Mouse (Mus musculus) limb, embryonic 14.5 days (tissue): Measurements from ENCODE around the gene Wdr46. TPM values are rescaled to one million over a fixed set of nuclear protein-coding genes. Genes with fewer than 3 reads are reported as not detected.
"Not testable (repeated sequence)": the region's sequence is repeated elsewhere in the genome, so short reads cannot be mapped to it uniquely, and the experiment has no call there.

Source experiments
- ATAC-seq: fragments of 200-750 bp; cut with Nextera tagmentation; 2 replicates; pipeline ENCODE4 v1.8.0; 2017; ENCODE audit warnings: low read depth, moderate number of reproducible peaks, moderate TSS enrichment; ENCODE audit not compliant: low FRiP score
- DNase-seq: peaks from one replicate; pipeline ENCODE4 v3.0.0-alpha.2; 2015; ENCODE audit warnings: low spot score
- H3K27ac ChIP-seq: fragments of 300-500 bp; sonication (generic); replicated peaks from 2 replicates; pipeline ENCODE4 v1.5.1; 2014; ENCODE audit warnings: low read depth, mild to moderate bottlenecking, low read length, moderate library complexity, mixed read lengths
- H3K27me3 ChIP-seq: fragments of 300-500 bp; sonication (generic); 2 replicates; pipeline ENCODE4 v1.6.1; 2014; ENCODE audit warnings: low read length, mixed read lengths; ENCODE audit not compliant: control insufficient read depth, insufficient read depth
- H3K36me3 ChIP-seq: fragments of 300-500 bp; sonication (generic); 2 replicates; pipeline ENCODE4 v1.6.1; 2014; ENCODE audit warnings: mild to moderate bottlenecking, low read length, moderate library complexity, mixed read lengths; ENCODE audit not compliant: control insufficient read depth, insufficient read depth
- H3K4me1 ChIP-seq: fragments of 300-500 bp; sonication (generic); 2 replicates; pipeline ENCODE4 v1.6.1; 2014; ENCODE audit warnings: antibody characterized with exemption, low read length, mixed read lengths; ENCODE audit not compliant: control insufficient read depth, insufficient read depth
- H3K4me2 ChIP-seq: fragments of 300-500 bp; sonication (generic); replicated peaks from 2 replicates; pipeline ENCODE4 v1.6.1; 2014; ENCODE audit warnings: low read depth, mild to moderate bottlenecking, low read length, moderate library complexity; ENCODE audit not compliant: severe bottlenecking
- H3K4me3 ChIP-seq: fragments of 300-500 bp; sonication (generic); replicated peaks from 2 replicates; pipeline ENCODE4 v1.5.1; 2014; ENCODE audit warnings: low read length
- H3K9ac ChIP-seq: fragments of 300-500 bp; sonication (generic); 2 replicates; pipeline ENCODE4 v1.6.1; 2014; ENCODE audit warnings: mild to moderate bottlenecking, low read depth, low read length, moderate library complexity; ENCODE audit not compliant: severe bottlenecking
- H3K9me3 ChIP-seq: fragments of 300-500 bp; sonication (generic); 2 replicates; pipeline ENCODE4 v1.6.1; 2016; ENCODE audit warnings: low read length; ENCODE audit not compliant: control insufficient read depth
- POLR2A ChIP-seq: fragments of 200-500 bp; IDR thresholded peaks from 2 replicates; pipeline ENCODE4 v1.8.0; 2012; ENCODE audit warnings: inconsistent platforms, mild to moderate bottlenecking, moderate library complexity, borderline replicate concordance; ENCODE audit not compliant: insufficient read depth, insufficient read length; ENCODE audit errors: extremely low read depth
- WGBS: fragments of 180-500 bp; shearing (Covaris S2); extraction: QIAGEN DNeasy Blood & Tissue Kit; methylation state at CpG from one replicate; pipeline ENCODE4 v1.1.7; 2014; 5-methylcytosine and 5-hydroxymethylcytosine counted together
- polyA plus RNA-seq, 2 experiments: library from polyadenylated mRNA; depleted of rRNA in 1 of 2; stranded (reverse) in 1 of 2; unstranded in 1 of 2; fragments of >200 nt; fragmentation: Nextera tagmentation in 1 of 2; extraction: Ambion mirVana in 1 of 2; gene quantifications; 2 replicates each; pipeline versions ENCODE4 v1.2.1 to v1.2.3; 2012 to 2014

The Wdr46 gene
- polyA plus RNA-seq, 2 experiments: 21.6 to 30.9 TPM

DNA sequence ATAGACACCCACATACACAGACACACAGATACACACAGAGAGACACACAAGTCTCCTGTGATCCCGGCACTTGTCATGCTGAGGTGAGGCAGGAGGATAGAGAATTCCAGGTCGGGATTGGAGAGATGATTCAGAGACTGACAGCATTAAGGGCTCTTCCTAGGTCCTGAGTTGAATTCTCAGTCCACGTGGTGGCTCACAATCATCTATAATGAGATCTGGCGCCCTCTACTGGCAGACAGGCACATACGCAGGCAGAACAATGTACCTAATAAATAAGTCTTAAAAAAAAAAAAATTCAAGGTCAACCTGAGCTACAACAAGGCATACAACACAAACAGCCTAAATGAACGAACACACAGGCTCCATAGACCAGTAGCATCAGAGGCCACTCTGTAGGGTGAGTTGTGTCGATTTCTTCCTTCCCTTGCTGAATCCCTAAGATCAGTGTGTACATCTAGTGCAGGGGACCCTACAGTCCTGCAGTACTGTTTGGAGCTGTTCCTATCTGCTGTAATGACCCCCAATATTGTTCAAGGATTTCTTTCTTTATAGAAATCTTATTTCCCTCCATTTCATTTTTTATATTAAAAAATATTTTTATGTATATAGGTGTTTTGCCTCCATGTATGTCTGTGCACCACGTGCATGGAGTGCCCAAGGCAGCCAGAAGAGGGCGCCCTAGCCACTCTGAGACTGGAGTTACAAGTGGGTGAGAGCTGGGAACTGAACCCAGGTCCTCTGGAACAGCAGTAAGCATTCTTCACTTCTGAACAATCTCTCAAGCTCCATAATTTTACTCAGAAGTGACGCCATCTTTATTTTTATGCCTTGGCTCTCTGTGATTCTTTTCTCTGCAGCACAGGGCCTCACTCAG, 51.6 kb downstream of the Wdr46 start:
- H3K27ac ChIP-seq: no peak overlapping the region
- H3K9me3 ChIP-seq: no peaks in the 10 kb centered on the region
- no peaks in the 10 kb centered on the region for H3K4me1 ChIP-seq
- DNase-seq: peak; percentile 75
- no peak for ATAC-seq
- H3K27me3 ChIP-seq: no peaks in the 10 kb centered on the region
- no peak for TF ChIP-seq POLR2A
- no peaks in the 10 kb centered on the region for H3K36me3 ChIP-seq
- H3K9ac ChIP-seq: no peak overlapping the region
- H3K4me3 ChIP-seq: no peak overlapping the region
- 31% methylated on average over 10 of the region's 10 CpGs for WGBS
- no peak overlapping the region for H3K4me2 ChIP-seq

DNA sequence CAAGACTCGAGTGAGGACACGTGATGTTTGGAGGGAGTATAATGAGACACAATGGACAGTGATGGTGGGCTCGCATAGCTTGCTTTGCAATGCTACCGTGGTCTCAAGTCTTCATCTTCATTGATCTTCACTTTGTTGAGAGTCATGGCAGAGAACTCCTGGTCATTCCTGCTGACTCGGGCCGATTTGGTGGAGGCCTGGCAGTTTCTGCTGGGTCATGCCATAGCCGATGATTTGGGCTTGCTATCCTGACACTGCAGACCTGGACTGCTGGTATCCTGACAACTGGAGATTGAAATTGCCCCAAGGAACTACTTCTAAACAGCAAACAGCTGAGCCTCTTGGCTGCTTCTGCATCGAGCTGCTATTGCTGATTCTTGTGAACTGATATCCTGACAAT, 54.5 kb downstream of the Wdr46 start:
- ATAC-seq: no peak
- no peaks in the 10 kb centered on the region for H3K36me3 ChIP-seq
- no peak overlapping the region for H3K4me3 ChIP-seq
- H3K4me2 ChIP-seq: no peak overlapping the region
- peaks cover 7% of the 10 kb centered on the region; the same call in 1 of the 2 replicates for H3K27me3 ChIP-seq
- no peaks in the 10 kb centered on the region for H3K4me1 ChIP-seq
- no peak for TF ChIP-seq POLR2A
- no peak for DNase-seq
- H3K27ac ChIP-seq: no peak overlapping the region
- H3K9ac ChIP-seq: no peak overlapping the region
- H3K9me3 ChIP-seq: no peaks in the 10 kb centered on the region
- WGBS: 83% methylated on average over 8 of the region's 8 CpGs

DNA sequence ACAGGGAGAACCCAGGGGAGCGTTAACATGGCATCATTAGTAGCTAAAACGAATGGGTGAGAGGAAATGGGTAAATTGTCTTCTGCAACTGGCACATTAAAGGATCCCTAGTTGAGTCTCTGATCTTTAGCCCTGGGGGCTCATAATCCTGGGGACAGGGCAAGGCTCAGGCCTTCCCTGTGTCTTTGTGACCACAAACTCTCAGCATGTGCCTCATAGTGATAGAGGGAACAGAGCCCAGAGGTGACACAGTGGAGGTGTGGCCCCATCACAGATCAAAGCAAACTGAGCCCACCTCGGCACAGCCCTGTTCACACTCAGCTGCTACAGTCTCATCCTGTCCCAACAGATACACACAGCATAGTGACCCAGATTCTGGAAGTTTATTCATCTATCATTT, 55.2 kb downstream of the Wdr46 start:
- Histone ChIP-seq H3K9ac (no peak overlapping the region), H3K4me3 (no peak overlapping the region), H3K4me1 (no peaks in the 10 kb centered on the region), H3K27ac (no peak overlapping the region), H3K9me3 (no peaks in the 10 kb centered on the region), H3K4me2 (no peak overlapping the region), H3K27me3 (peaks cover 14% of the 10 kb centered on the region; the same call in 1 of the 2 replicates), H3K36me3 (no peaks in the 10 kb centered on the region)
- no peak for DNase-seq
- no peak for TF ChIP-seq POLR2A
- WGBS: 20% methylated on average over 3 of the region's 3 CpGs
- ATAC-seq: no peak

DNA sequence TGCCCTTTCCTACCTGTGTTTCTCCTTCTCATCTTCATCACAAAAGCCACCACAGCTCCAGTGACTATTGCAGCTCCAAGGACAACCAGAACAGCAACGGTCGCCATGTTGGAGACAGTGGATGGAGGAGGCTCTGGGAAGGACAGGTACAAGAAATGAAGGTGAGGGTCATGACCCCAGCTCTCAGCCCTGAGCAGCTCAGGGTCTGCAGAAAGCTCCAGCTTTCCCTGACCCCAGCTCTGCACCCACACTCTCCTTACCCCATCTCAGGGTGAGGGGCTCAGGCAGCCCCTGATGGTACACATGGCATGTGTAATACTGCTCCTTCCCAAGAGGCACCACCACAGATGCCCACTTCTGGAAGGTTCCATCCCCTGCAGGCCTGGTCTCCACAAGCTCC, 56.6 kb downstream of the Wdr46 start:
- not testable (repeated sequence) for DNase-seq, H3K4me2 ChIP-seq, H3K9me3 ChIP-seq, H3K4me1 ChIP-seq, ATAC-seq, H3K9ac ChIP-seq, H3K36me3 ChIP-seq, H3K4me3 ChIP-seq, H3K27ac ChIP-seq
- 86% methylated on average over 2 of the region's 2 CpGs for WGBS
- H3K27me3 ChIP-seq: peaks cover 26% of the 10 kb centered on the region

DNA sequence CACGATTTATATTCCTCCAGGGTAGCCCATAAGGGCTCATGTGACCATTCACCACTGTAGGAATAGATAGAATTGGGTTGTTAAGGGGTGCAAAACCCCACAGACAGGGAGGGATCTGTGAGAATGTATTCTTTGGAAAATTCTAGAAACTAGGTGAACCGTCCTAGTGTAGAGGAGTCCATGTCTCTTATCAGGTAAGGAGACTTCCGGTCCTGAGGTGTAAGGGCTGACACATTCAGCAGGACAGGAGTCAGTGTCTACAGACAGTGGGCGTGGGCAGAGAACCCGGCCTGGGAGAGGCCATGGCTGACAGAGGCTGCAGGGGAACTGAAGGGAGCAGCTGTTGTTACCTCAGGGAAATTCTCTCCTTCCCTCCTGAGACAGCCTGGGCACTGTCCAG, 58.2 kb downstream of the Wdr46 start:
- H3K9me3 ChIP-seq, H3K36me3 ChIP-seq, ATAC-seq, H3K4me1 ChIP-seq, H3K4me2 ChIP-seq, H3K4me3 ChIP-seq, H3K27ac ChIP-seq, H3K9ac ChIP-seq, DNase-seq: not testable (repeated sequence)
- 55% methylated on average over 5 of the region's 5 CpGs for WGBS
- H3K27me3 ChIP-seq: peaks cover 28% of the 10 kb centered on the region

Other genes starting within 250 kb of the Wdr46 start
Only the 30 nearest of the 31 such genes appear.
- 42.7 and 56.3 TPM in 2 replicates for gene March2, start 222.0 kb upstream of the Wdr46 start, polyA plus RNA-seq (2012; rRNA removed)
- gene March2, start 222.0 kb upstream of the Wdr46 start, polyA plus RNA-seq (2014; fragmentation: Nextera tagmentation; extraction: Ambion mirVana): 56.2 and 58.1 TPM in 2 replicates
- gene Rab11b, start 180.1 kb upstream of the Wdr46 start, polyA plus RNA-seq (2012; rRNA removed): 312 and 394 TPM in 2 replicates
- 192 and 221 TPM in 2 replicates for gene Rab11b, start 180.1 kb upstream of the Wdr46 start, polyA plus RNA-seq (2014; fragmentation: Nextera tagmentation; extraction: Ambion mirVana)
- gene Angptl4, start 158.8 kb upstream of the Wdr46 start, polyA plus RNA-seq (2012; rRNA removed): 29.7 and 32.6 TPM in 2 replicates
- gene Angptl4, start 158.8 kb upstream of the Wdr46 start, polyA plus RNA-seq (2014; fragmentation: Nextera tagmentation; extraction: Ambion mirVana): 44.2 and 61.1 TPM in 2 replicates
- gene Kank3, start 130.1 kb upstream of the Wdr46 start, polyA plus RNA-seq (2012; rRNA removed): 45.3 and 52.3 TPM in 2 replicates
- 31.1 and 32.1 TPM in 2 replicates for gene Kank3, start 130.1 kb upstream of the Wdr46 start, polyA plus RNA-seq (2014; fragmentation: Nextera tagmentation; extraction: Ambion mirVana)
- 1,470 and 1,488 TPM in 2 replicates for gene Rps28, start 116.1 kb upstream of the Wdr46 start, polyA plus RNA-seq (2012; rRNA removed)
- 1,253 and 1,319 TPM in 2 replicates for gene Rps28, start 116.1 kb upstream of the Wdr46 start, polyA plus RNA-seq (2014; fragmentation: Nextera tagmentation; extraction: Ambion mirVana)
- 302 and 363 TPM in 2 replicates for gene Ndufa7, start 116.1 kb upstream of the Wdr46 start, polyA plus RNA-seq (2012; rRNA removed)
- gene Ndufa7, start 116.1 kb upstream of the Wdr46 start, polyA plus RNA-seq (2014; fragmentation: Nextera tagmentation; extraction: Ambion mirVana): 505 and 530 TPM in 2 replicates
- gene Cd320, start 97.6 kb upstream of the Wdr46 start, polyA plus RNA-seq (2012; rRNA removed): 42.9 and 45.9 TPM in 2 replicates
- 57.9 and 59.4 TPM in 2 replicates for gene Cd320, start 97.6 kb upstream of the Wdr46 start, polyA plus RNA-seq (2014; fragmentation: Nextera tagmentation; extraction: Ambion mirVana)
- gene Gm7029, start 66.8 kb upstream of the Wdr46 start, polyA plus RNA-seq (2012; rRNA removed): not detected in 2 replicates
- gene Gm7029, start 66.8 kb upstream of the Wdr46 start, polyA plus RNA-seq (2014; fragmentation: Nextera tagmentation; extraction: Ambion mirVana): not detected in 2 replicates
- 58.8 and 60.6 TPM in 2 replicates for gene Kifc1, start 50.0 kb upstream of the Wdr46 start, polyA plus RNA-seq (2012; rRNA removed)
- 6.2 and 6.7 TPM in 2 replicates for gene Kifc1, start 50.0 kb upstream of the Wdr46 start, polyA plus RNA-seq (2014; fragmentation: Nextera tagmentation; extraction: Ambion mirVana)
- 0.34 and 0.49 TPM in 2 replicates for gene Platr17, start 35.5 kb upstream of the Wdr46 start, polyA plus RNA-seq (2012; rRNA removed)
- 0.32 and 0.40 TPM in 2 replicates for gene Platr17, start 35.5 kb upstream of the Wdr46 start, polyA plus RNA-seq (2014; fragmentation: Nextera tagmentation; extraction: Ambion mirVana)
- gene Daxx, start 31.2 kb upstream of the Wdr46 start, polyA plus RNA-seq (2012; rRNA removed): 46.1 and 53.6 TPM in 2 replicates
- gene Daxx, start 31.2 kb upstream of the Wdr46 start, polyA plus RNA-seq (2014; fragmentation: Nextera tagmentation; extraction: Ambion mirVana): 40.5 and 44.1 TPM in 2 replicates
- gene Tapbp, start 24.8 kb upstream of the Wdr46 start, polyA plus RNA-seq (2012; rRNA removed): 18.7 and 23.8 TPM in 2 replicates
- 28.9 and 30.5 TPM in 2 replicates for gene Tapbp, start 24.8 kb upstream of the Wdr46 start, polyA plus RNA-seq (2014; fragmentation: Nextera tagmentation; extraction: Ambion mirVana)
- 27.9 and 34.0 TPM in 2 replicates for gene Zbtb22, start 24.8 kb upstream of the Wdr46 start, polyA plus RNA-seq (2012; rRNA removed)
- 10.1 and 10.8 TPM in 2 replicates for gene Zbtb22, start 24.8 kb upstream of the Wdr46 start, polyA plus RNA-seq (2014; fragmentation: Nextera tagmentation; extraction: Ambion mirVana)
- gene Rgl2, start 11.1 kb upstream of the Wdr46 start, polyA plus RNA-seq (2012; rRNA removed): 193 and 265 TPM in 2 replicates
- gene Rgl2, start 11.1 kb upstream of the Wdr46 start, polyA plus RNA-seq (2014; fragmentation: Nextera tagmentation; extraction: Ambion mirVana): 48.7 and 51.8 TPM in 2 replicates
- 53.6 and 104 TPM in 2 replicates for gene Pfdn6, start 317 bp upstream of the Wdr46 start, polyA plus RNA-seq (2012; rRNA removed)
- gene Pfdn6, start 317 bp upstream of the Wdr46 start, polyA plus RNA-seq (2014; fragmentation: Nextera tagmentation; extraction: Ambion mirVana): 135 and 142 TPM in 2 replicates
- 7.7 and 9.3 TPM in 2 replicates for gene B3galt4, start 10.8 kb downstream of the Wdr46 start, polyA plus RNA-seq (2012; rRNA removed)
- 4.0 and 6.6 TPM in 2 replicates for gene B3galt4, start 10.8 kb downstream of the Wdr46 start, polyA plus RNA-seq (2014; fragmentation: Nextera tagmentation; extraction: Ambion mirVana)
- 48.8 and 62.7 TPM in 2 replicates for gene Vps52, start 15.2 kb downstream of the Wdr46 start, polyA plus RNA-seq (2012; rRNA removed)
- 38.6 and 43.4 TPM in 2 replicates for gene Vps52, start 15.2 kb downstream of the Wdr46 start, polyA plus RNA-seq (2014; fragmentation: Nextera tagmentation; extraction: Ambion mirVana)
- 1,284 and 1,402 TPM in 2 replicates for gene Rps18, start 15.3 kb downstream of the Wdr46 start, polyA plus RNA-seq (2012; rRNA removed)
- gene Rps18, start 15.3 kb downstream of the Wdr46 start, polyA plus RNA-seq (2014; fragmentation: Nextera tagmentation; extraction: Ambion mirVana): 2,129 and 2,245 TPM in 2 replicates
- gene H2-K1, start 59.7 kb downstream of the Wdr46 start, polyA plus RNA-seq (2012; rRNA removed): 27.0 and 31.5 TPM in 2 replicates
- 17.7 and 25.5 TPM in 2 replicates for gene H2-K1, start 59.7 kb downstream of the Wdr46 start, polyA plus RNA-seq (2014; fragmentation: Nextera tagmentation; extraction: Ambion mirVana)
- 54.0 and 81.7 TPM in 2 replicates for gene Ring1, start 84.0 kb downstream of the Wdr46 start, polyA plus RNA-seq (2012; rRNA removed)
- 7.0 and 8.4 TPM in 2 replicates for gene Ring1, start 84.0 kb downstream of the Wdr46 start, polyA plus RNA-seq (2014; fragmentation: Nextera tagmentation; extraction: Ambion mirVana)
- 104 and 109 TPM in 2 replicates for gene H2-Ke6, start 87.4 kb downstream of the Wdr46 start, polyA plus RNA-seq (2012; rRNA removed)
- 46.4 and 48.1 TPM in 2 replicates for gene H2-Ke6, start 87.4 kb downstream of the Wdr46 start, polyA plus RNA-seq (2014; fragmentation: Nextera tagmentation; extraction: Ambion mirVana)
- gene Slc39a7, start 91.0 kb downstream of the Wdr46 start, polyA plus RNA-seq (2012; rRNA removed): 197 and 283 TPM in 2 replicates
- 132 and 133 TPM in 2 replicates for gene Slc39a7, start 91.0 kb downstream of the Wdr46 start, polyA plus RNA-seq (2014; fragmentation: Nextera tagmentation; extraction: Ambion mirVana)
- gene Rxrb, start 91.2 kb downstream of the Wdr46 start, polyA plus RNA-seq (2012; rRNA removed): 83.2 and 98.9 TPM in 2 replicates
- gene Rxrb, start 91.2 kb downstream of the Wdr46 start, polyA plus RNA-seq (2014; fragmentation: Nextera tagmentation; extraction: Ambion mirVana): 29.2 and 33.6 TPM in 2 replicates
- 201 and 242 TPM in 2 replicates for gene Col11a2, start 98.8 kb downstream of the Wdr46 start, polyA plus RNA-seq (2012; rRNA removed)
- 71.6 and 72.1 TPM in 2 replicates for gene Col11a2, start 98.8 kb downstream of the Wdr46 start, polyA plus RNA-seq (2014; fragmentation: Nextera tagmentation; extraction: Ambion mirVana)
- gene H2-Oa, start 151.7 kb downstream of the Wdr46 start, polyA plus RNA-seq (2012; rRNA removed): 1.0 and 1.7 TPM in 2 replicates
- gene H2-Oa, start 151.7 kb downstream of the Wdr46 start, polyA plus RNA-seq (2014; fragmentation: Nextera tagmentation; extraction: Ambion mirVana): 0.70 and 0.85 TPM in 2 replicates
- gene H2-DMa, start 178.9 kb downstream of the Wdr46 start, polyA plus RNA-seq (2012; rRNA removed): 13.1 and 20.2 TPM in 2 replicates
- gene H2-DMa, start 178.9 kb downstream of the Wdr46 start, polyA plus RNA-seq (2014; fragmentation: Nextera tagmentation; extraction: Ambion mirVana): 16.8 and 19.0 TPM in 2 replicates
- gene Brd2, start 182.0 kb downstream of the Wdr46 start, polyA plus RNA-seq (2012; rRNA removed): 197 and 217 TPM in 2 replicates
- 121 and 141 TPM in 2 replicates for gene Brd2, start 182.0 kb downstream of the Wdr46 start, polyA plus RNA-seq (2014; fragmentation: Nextera tagmentation; extraction: Ambion mirVana)
- gene H2-DMb2, start 202.6 kb downstream of the Wdr46 start, polyA plus RNA-seq (2012; rRNA removed): 0.31 and 0.54 TPM in 2 replicates
- gene H2-DMb2, start 202.6 kb downstream of the Wdr46 start, polyA plus RNA-seq (2014; fragmentation: Nextera tagmentation; extraction: Ambion mirVana): 0.23 and 0.36 TPM in 2 replicates
- gene H2-DMb1, start 212.4 kb downstream of the Wdr46 start, polyA plus RNA-seq (2012; rRNA removed): 4.2 and 6.9 TPM in 2 replicates
- 2.4 and 2.7 TPM in 2 replicates for gene H2-DMb1, start 212.4 kb downstream of the Wdr46 start, polyA plus RNA-seq (2014; fragmentation: Nextera tagmentation; extraction: Ambion mirVana)
- 11.0 and 12.1 TPM in 2 replicates for gene Tap1, start 246.9 kb downstream of the Wdr46 start, polyA plus RNA-seq (2012; rRNA removed)
- 11.2 and 14.2 TPM in 2 replicates for gene Tap1, start 246.9 kb downstream of the Wdr46 start, polyA plus RNA-seq (2014; fragmentation: Nextera tagmentation; extraction: Ambion mirVana)